Mouse (Mus musculus) CH12.LX (cell line): Measurements from ENCODE around the gene Slc38a7.

ENCODE experiments used
- BHLHE40 ChIP-seq: IDR thresholded peaks from 2 replicates; pipeline ENCODE4 v1.6.1; 2011; ENCODE audit warnings: mild to moderate bottlenecking, low read depth, low read length, improper control_type of control experiment
- CHD2 ChIP-seq: IDR thresholded peaks from 2 replicates; pipeline ENCODE4 v1.6.1; 2011; ENCODE audit warnings: low read length, improper control_type of control experiment
- CTCF ChIP-seq, 2 experiments: IDR thresholded peaks in 1 of 2; conservative IDR thresholded peaks in 1 of 2; 2 replicates each; pipeline ENCODE4 v1.5.1; 2011 to 2012; ENCODE audit warnings: low read depth in 2 of 2, low read length in 2 of 2, improper control_type of control experiment in 1 of 2, inconsistent platforms in 1 of 2, mild to moderate bottlenecking in 1 of 2, moderate library complexity in 1 of 2
- EP300 ChIP-seq: IDR thresholded peaks from 2 replicates; pipeline ENCODE4 v1.6.1; 2011; ENCODE audit warnings: low read length, improper control_type of control experiment
- HCFC1 ChIP-seq: IDR thresholded peaks from 2 replicates; pipeline ENCODE4 v1.6.1; 2012; ENCODE audit warnings: low read depth, mild to moderate bottlenecking, inconsistent platforms, low read length, improper control_type of control experiment
- MAFK ChIP-seq: IDR thresholded peaks from 2 replicates; pipeline ENCODE4 v1.6.1; 2011; ENCODE audit warnings: low read length, improper control_type of control experiment; ENCODE audit not compliant: insufficient replicate concordance
- POLR2A ChIP-seq: IDR thresholded peaks from 2 replicates; pipeline ENCODE4 v1.6.1; 2011; ENCODE audit warnings: low read depth, mild to moderate bottlenecking, improper control_type of control experiment, low read length
- RCOR1 ChIP-seq: conservative IDR thresholded peaks from 2 replicates; pipeline ENCODE4 v1.6.1; 2012; ENCODE audit warnings: low read depth, mild to moderate bottlenecking, inconsistent platforms, low read length, improper control_type of control experiment
- TCF12 ChIP-seq: IDR thresholded peaks from 2 replicates; pipeline ENCODE4 v1.6.1; 2014; ENCODE audit warnings: low read depth, mild to moderate bottlenecking, inconsistent platforms, low read length, improper control_type of control experiment
- UBTF ChIP-seq: IDR thresholded peaks from 2 replicates; pipeline ENCODE4 v1.6.1; 2012; ENCODE audit warnings: low read depth, mild to moderate bottlenecking, inconsistent platforms, low read length, improper control_type of control experiment, moderate library complexity
- USF1 ChIP-seq: IDR thresholded peaks from 2 replicates; pipeline ENCODE4 v1.6.1; 2014; ENCODE audit warnings: low read depth, mild to moderate bottlenecking, inconsistent platforms, low read length, improper control_type of control experiment
- ZC3H11A ChIP-seq: IDR thresholded peaks from 2 replicates; pipeline ENCODE4 v1.6.1; 2012; ENCODE audit warnings: low read depth, mild to moderate bottlenecking, inconsistent platforms, low read length, improper control_type of control experiment

DNA sequence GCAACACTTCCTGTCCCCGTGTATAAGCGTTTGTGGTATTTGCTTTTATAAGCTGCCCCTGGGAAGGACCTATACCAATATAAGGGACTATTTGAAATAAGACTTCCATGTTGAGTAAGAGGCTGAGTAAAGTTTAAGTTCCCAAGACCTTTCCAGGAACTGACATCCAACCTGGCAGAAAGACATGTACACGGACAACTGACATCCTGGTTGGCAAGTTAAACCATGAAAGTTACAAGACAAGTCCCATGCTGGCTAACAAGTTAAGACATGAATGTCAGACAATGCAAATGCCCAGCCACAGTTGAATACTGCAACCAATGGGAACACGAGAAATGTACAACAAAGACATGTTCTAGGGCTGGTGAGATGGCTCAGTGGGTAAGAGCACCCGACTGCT, 40.4 kb upstream of the Slc38a7 start:
- TF ChIP-seq UBTF (no peak), TCF12 (no peak), CTCF (conservative IDR thresholded peaks at IDR 0.05 in 1 of 2, IDR thresholded peaks at IDR 0.05 in 1 of 2; ENCODE audit: low read depth in 2 of 2, low read length in 2 of 2) (no peak), POLR2A (no peak), ZC3H11A (no peak), CHD2 (no peak), USF1 (no peak), EP300 (no peak), BHLHE40 (no peak), RCOR1 (no peak), MAFK (no peak), HCFC1 (no peak)
